7 mouse cellular contexts compared by ENCODE assay signal in genomic region chr1:172512962-172513361, GRCm38 (mm10). TPM values are rescaled to one million over a fixed set of nuclear protein-coding genes. Genes with fewer than 3 reads are reported as not detected.
DNase-seq lines count a peak whose midpoint lies in the region; ATAC-seq and TF ChIP-seq lines count a peak whose summit lies in the region.

No protein-coding gene starts in this region.

- H3K27me3 ChIP-seq in heart, embryonic 16.5 days (ENCODE audit: control insufficient read depth, insufficient read depth, low read length): no peaks in the 10 kb centered on the region
- H3K27me3 ChIP-seq in kidney, postnatal 0 days (ENCODE audit: insufficient read depth, low read length): no peaks in the 10 kb centered on the region
- H3K27me3 ChIP-seq in spleen, adult 2 months (ENCODE audit: control insufficient read depth, insufficient read depth, low read length): no peaks in the 10 kb centered on the region

- peak overlapping the region; percentile 78 for H3K27ac ChIP-seq in heart, embryonic 16.5 days (ENCODE audit: low read length)
- peak overlapping the region; percentile 86 for H3K27ac ChIP-seq in kidney, postnatal 0 days
- peak overlapping the region; percentile 84 for H3K27ac ChIP-seq in spleen, adult 2 months (ENCODE audit: insufficient read depth, low read length)

- TF ChIP-seq CTCF in kidney, postnatal 0 days (IDR thresholded peaks at IDR 0.05; ENCODE audit: low read depth): peak; percentile 62
- peak; percentile 32; the same call in 1 of the 2 replicates for TF ChIP-seq CTCF in spleen, adult 2 months (IDR thresholded peaks at IDR 0.05; ENCODE audit: extremely low read depth, insufficient read depth, insufficient read length, insufficient replicate concordance)

- H3K36me3 ChIP-seq in heart, embryonic 16.5 days (ENCODE audit: control insufficient read depth, insufficient read depth): 0 out of 2 replicates have a peak, but pooled peaks cover 2% of the 10 kb centered on the region
- 0 out of 2 replicates have a peak, but pooled peaks cover 3% of the 10 kb centered on the region for H3K36me3 ChIP-seq in kidney, postnatal 0 days (ENCODE audit: insufficient read depth, low read length)
- H3K36me3 ChIP-seq in spleen, adult 2 months (ENCODE audit: control insufficient read depth, insufficient read depth, low read length): no peaks in the 10 kb centered on the region

- H3K4me2 ChIP-seq in heart, embryonic 16.5 days (ENCODE audit: low read depth, low read length): peak overlapping the region; percentile 48
- peak overlapping the region; percentile 15; the same call in 1 of the 2 replicates for H3K4me2 ChIP-seq in kidney, postnatal 0 days (ENCODE audit: low read length)

- ATAC-seq in common myeloid progenitor, adult 5-6 weeks (replicated peaks; ENCODE audit: low read depth, poor library complexity, severe bottlenecking): peak; percentile 62
- ATAC-seq in heart, embryonic 16.5 days (replicated peaks; ENCODE audit: extremely low read depth, insufficient read depth, low FRiP score): peak; percentile 30
- 0 out of 2 replicates have a peak, but pooled peaks have one; percentile 40 for ATAC-seq in kidney, postnatal 0 days (replicated peaks; ENCODE audit: low FRiP score, low read depth)

- no peak for TF ChIP-seq POLR2A in spleen, adult 2 months (IDR thresholded peaks at IDR 0.05; ENCODE audit: low read depth, low read length)

- WGBS in heart, embryonic 16.5 days: 24% methylated on average over 13 of the region's 13 CpGs
- 27% methylated on average over 13 of the region's 13 CpGs for WGBS in kidney, postnatal 0 days
- under 1% methylated on average over 13 of the region's 13 CpGs for WGBS in spleen, adult 2 months

- peaks cover 24% of the 10 kb centered on the region for H3K4me1 ChIP-seq in heart, embryonic 16.5 days (ENCODE audit: control insufficient read depth, insufficient read depth, low read length)
- peaks cover 26% of the 10 kb centered on the region for H3K4me1 ChIP-seq in kidney, postnatal 0 days (replicated peaks; ENCODE audit: insufficient read depth, low read length)
- peaks cover 31% of the 10 kb centered on the region; the same call in 1 of the 2 replicates for H3K4me1 ChIP-seq in spleen, adult 2 months (ENCODE audit: control insufficient read depth, insufficient read depth, insufficient read length)

- peaks cover 4% of the 10 kb centered on the region; the same call in 1 of the 2 replicates for H3K9me3 ChIP-seq in heart, embryonic 16.5 days (replicated peaks; ENCODE audit: control insufficient read depth, low read length)
- H3K9me3 ChIP-seq in kidney, postnatal 0 days (replicated peaks; ENCODE audit: low read length): no peaks in the 10 kb centered on the region

- peak overlapping the region; percentile 50 for H3K9ac ChIP-seq in heart, embryonic 16.5 days (ENCODE audit: low read length)
- H3K9ac ChIP-seq in kidney, postnatal 0 days (ENCODE audit: low read depth, low read length): peak overlapping the region; percentile 32; the same call in 1 of the 2 replicates

- H3K4me3 ChIP-seq in heart, embryonic 16.5 days (ENCODE audit: low read length): peak overlapping the region; percentile 17; the same call in 1 of the 2 replicates
- H3K4me3 ChIP-seq in kidney, postnatal 0 days (replicated peaks; ENCODE audit: low read depth, low read length): no peak overlapping the region
- peak overlapping the region; percentile 42 for H3K4me3 ChIP-seq in spleen, adult 2 months (ENCODE audit: extremely low read depth, insufficient read depth, insufficient read length)

- peak; percentile 65 for DNase-seq in R1 (ENCODE audit: low read depth, low spot score)
- DNase-seq in kidney, postnatal 0 days (ENCODE audit: low spot score): peak; percentile 86
- DNase-seq in lung, postnatal 36 days: peak; percentile 87
- DNase-seq in spleen, adult 2 months (ENCODE audit: low read depth in 1 of 2, low spot score in 2 of 2): peak in 1 of 2 experiments; percentile 79
- no peak for DNase-seq in cerebellum, postnatal 4 days (ENCODE audit: low spot score in 2 of 2)

RNA-seq across cellular contexts. Expression of gene Cfap45, which starts 7.6 kb away (rescaled TPM):
- total RNA-seq in common myeloid progenitor, adult 5-6 weeks (2017): 0.32 and 2.0 TPM in 2 replicates
- 3.0 and 3.2 TPM in 2 replicates for polyA plus RNA-seq in heart, embryonic 16.5 days (2015; fragmentation: Nextera tagmentation; extraction: Ambion mirVana)
- 1.1 and 1.3 TPM in 2 replicates for polyA plus RNA-seq in kidney, postnatal 0 days (2015; fragmentation: Nextera tagmentation; extraction: Ambion mirVana)
- 0.19 and 0.20 TPM in 2 replicates for polyA plus RNA-seq in spleen, adult 2 months (2012; rRNA removed)

RNA-seq across cellular contexts. Expression of gene Tagln2, which starts 13.1 kb away (rescaled TPM):
- total RNA-seq in common myeloid progenitor, adult 5-6 weeks (2017): 212 and 241 TPM in 2 replicates
- 323 and 328 TPM in 2 replicates for polyA plus RNA-seq in heart, embryonic 16.5 days (2015; fragmentation: Nextera tagmentation; extraction: Ambion mirVana)
- polyA plus RNA-seq in kidney, postnatal 0 days (2015; fragmentation: Nextera tagmentation; extraction: Ambion mirVana): 225 and 250 TPM in 2 replicates
- 186 and 208 TPM in 2 replicates for polyA plus RNA-seq in spleen, adult 2 months (2012; rRNA removed)

RNA-seq across cellular contexts. Expression of gene Igsf9, which starts 31.4 kb away (rescaled TPM):
- total RNA-seq in common myeloid progenitor, adult 5-6 weeks (2017): 0.14 and 2.2 TPM in 2 replicates
- 3.3 and 4.8 TPM in 2 replicates for polyA plus RNA-seq in heart, embryonic 16.5 days (2015; fragmentation: Nextera tagmentation; extraction: Ambion mirVana)
- polyA plus RNA-seq in kidney, postnatal 0 days (2015; fragmentation: Nextera tagmentation; extraction: Ambion mirVana): 12.5 and 13.3 TPM in 2 replicates
- polyA plus RNA-seq in spleen, adult 2 months (2012; rRNA removed): 8.6 and 9.0 TPM in 2 replicates

RNA-seq across cellular contexts. Expression of gene Slamf9, which starts 37.8 kb away (rescaled TPM):
- total RNA-seq in common myeloid progenitor, adult 5-6 weeks (2017): not detected in 2 replicates
- 0.77 and 0.95 TPM in 2 replicates for polyA plus RNA-seq in heart, embryonic 16.5 days (2015; fragmentation: Nextera tagmentation; extraction: Ambion mirVana)
- polyA plus RNA-seq in kidney, postnatal 0 days (2015; fragmentation: Nextera tagmentation; extraction: Ambion mirVana): 1.3 and 2.3 TPM in 2 replicates
- 4.3 and 5.5 TPM in 2 replicates for polyA plus RNA-seq in spleen, adult 2 months (2012; rRNA removed)

RNA-seq across cellular contexts. Expression of gene Vsig8, which starts 42.8 kb away (rescaled TPM):
- total RNA-seq in common myeloid progenitor, adult 5-6 weeks (2017): not detected in 2 replicates
- polyA plus RNA-seq in heart, embryonic 16.5 days (2015; fragmentation: Nextera tagmentation; extraction: Ambion mirVana): 0.32 and 0.55 TPM in 2 replicates
- polyA plus RNA-seq in kidney, postnatal 0 days (2015; fragmentation: Nextera tagmentation; extraction: Ambion mirVana): 1.0 and 1.6 TPM in 2 replicates
- polyA plus RNA-seq in spleen, adult 2 months (2012; rRNA removed): 0.09 and 0.29 TPM in 2 replicates

Comparison
In these comparisons a context has a peak if more than half of its experiments do, and no peak if none do; other contexts are left out.
1. DNase-seq: peak in R1 (single experiment), kidney, postnatal 0 days (single experiment) and lung, postnatal 36 days (single experiment); none in cerebellum, postnatal 4 days (0 of 2).
2. Peak in every context shown above with its lines, with median percentiles within 50 percentile points of each other: ATAC-seq and H3K27ac ChIP-seq.